In genomic region chr15:12115722-12116230, GRCm38 (mm10) we compare ENCODE assay signal across 21 mouse cellular contexts. TPM values are rescaled to one million over a fixed set of nuclear protein-coding genes. Genes with fewer than 3 reads are reported as not detected.
DNase-seq lines count a peak whose midpoint lies in the region; ATAC-seq and TF ChIP-seq lines count a peak whose summit lies in the region.
"Had no signal": no experiment of that assay in that cellular context is flagged by ENCODE, and none has a peak within 500 bp of the region (broad histone marks: within the 10 kb centered on the region; RNA-seq: fewer than 3 reads in every experiment).

No protein-coding gene starts in this region.

- no peak for TF ChIP-seq RAD21 in CH12.LX (IDR thresholded peaks at IDR 0.05; ENCODE audit: low read depth, low read length)

- no peak overlapping the region for H3K4me3 ChIP-seq in hindbrain, embryonic 11.5 days (ENCODE audit: low read depth, low read length)
- no peak overlapping the region for H3K4me3 ChIP-seq in hindbrain, embryonic 10.5 days
- no peak overlapping the region for H3K4me3 ChIP-seq in CH12.LX (replicated peaks in 1 of 3; ENCODE audit: low read depth in 2 of 3, low read length in 2 of 3, poor library complexity in 1 of 3)
- H3K4me3 ChIP-seq: embryonic facial prominence, embryonic 10.5 days; forebrain, embryonic 13.5 days; heart, embryonic 12.5 days; hindbrain, embryonic 13.5 days had no signal

- dilution Hi-C loops in CH12.LX (cut with MboI; ENCODE audit: extremely low pct_ligation_motif_present, extremely low pct_unique_long_range_greater_than_20kb, low sequenced_read_pairs): no loop called here

- H3K27me3 ChIP-seq in hindbrain, embryonic 11.5 days (ENCODE audit: control insufficient read depth, insufficient read depth, low read length): no peaks in the 10 kb centered on the region
- H3K27me3 ChIP-seq in hindbrain, embryonic 10.5 days (ENCODE audit: insufficient read depth, poor library complexity, severe bottlenecking): 0 out of 2 replicates have a peak, but pooled peaks cover 2% of the 10 kb centered on the region
- H3K27me3 ChIP-seq in CH12.LX (replicated peaks): no peaks in the 10 kb centered on the region
- H3K27me3 ChIP-seq: forebrain, embryonic 13.5 days; heart, embryonic 12.5 days; hindbrain, embryonic 13.5 days had no signal

- peaks cover 2% of the 10 kb centered on the region; the same call in 1 of the 2 replicates for H3K4me1 ChIP-seq in hindbrain, embryonic 11.5 days (replicated peaks; ENCODE audit: control insufficient read depth, insufficient read depth, low read length)
- peaks cover 24% of the 10 kb centered on the region for H3K4me1 ChIP-seq in hindbrain, embryonic 10.5 days (replicated peaks)
- H3K4me1 ChIP-seq in CH12.LX (ENCODE audit: control insufficient read depth in 1 of 2, insufficient read depth in 2 of 2): peaks cover 8 to 49% of the 10 kb centered on the region in 2 experiments

- TF ChIP-seq EP300 in CH12.LX (IDR thresholded peaks at IDR 0.05; ENCODE audit: low read length): no peak

- TF ChIP-seq CTCF in CH12.LX (conservative IDR thresholded peaks at IDR 0.05 in 1 of 2, IDR thresholded peaks at IDR 0.05 in 1 of 2; ENCODE audit: low read depth in 2 of 2, low read length in 2 of 2): no peak

- no peak for TF ChIP-seq POLR2A in CH12.LX (IDR thresholded peaks at IDR 0.05; ENCODE audit: low read depth, low read length)

- no peak for DNase-seq in hindbrain, embryonic 11.5 days (ENCODE audit: low spot score)
- no peak for DNase-seq in hindbrain, embryonic 10.5 days (ENCODE audit: low spot score)
- DNase-seq in CH12.LX (ENCODE audit: extremely low read depth) (peak; percentile 36), ES-CJ7 (ENCODE audit: low read depth, low spot score) (peak; percentile 57)
- peak; percentile 37 for DNase-seq in brain, adult 2 months (ENCODE audit: low read depth, low spot score)
- DNase-seq in spleen, adult 12 weeks (ENCODE audit: low spot score): no peak
- DNase-seq in lung, postnatal 36 days: no peak
- DNase-seq: adrenal gland, postnatal 14 days; cerebellum, adult 18-20 months; cerebellum, postnatal 10 days; forebrain, postnatal 0 days; gastrocnemius, postnatal 25 days; heart, adult 18-20 months; heart, postnatal 36 days; kidney, adult 18-20 months had no signal

- in situ Hi-C loops in CH12.LX (cut with MboI; ENCODE audit: low pct_ligation_motif_present, low pct_unique_long_range_greater_than_20kb, low sequenced_read_pairs): no loop called here

- H3K4me2 ChIP-seq in hindbrain, embryonic 11.5 days (replicated peaks; ENCODE audit: low read depth, low read length): no peak overlapping the region
- peak overlapping the region; percentile 49; the same call in 1 of the 2 replicates for H3K4me2 ChIP-seq in CH12.LX (ENCODE audit: insufficient read depth, low read depth, poor library complexity, severe bottlenecking)
- H3K4me2 ChIP-seq: forebrain, embryonic 13.5 days; heart, embryonic 12.5 days; hindbrain, embryonic 13.5 days had no signal

- 20% methylated on average over 6 of the region's 6 CpGs for WGBS in hindbrain, embryonic 11.5 days
- WGBS in hindbrain, embryonic 10.5 days: 19% methylated on average over 6 of the region's 6 CpGs

- no peaks in the 10 kb centered on the region for H3K36me3 ChIP-seq in hindbrain, embryonic 11.5 days (ENCODE audit: control insufficient read depth, insufficient read depth, low read length)
- 0 out of 2 replicates have a peak, but pooled peaks cover 2% of the 10 kb centered on the region for H3K36me3 ChIP-seq in hindbrain, embryonic 10.5 days
- H3K36me3 ChIP-seq in CH12.LX (replicated peaks in 1 of 2; ENCODE audit: control insufficient read depth in 1 of 2, insufficient read depth in 1 of 2, low read length in 1 of 2): peaks cover 0 to 2% of the 10 kb centered on the region in 2 experiments
- H3K36me3 ChIP-seq: heart, embryonic 12.5 days; hindbrain, embryonic 13.5 days had no signal

- peaks cover 20% of the 10 kb centered on the region for H3K79me2 ChIP-seq in CH12.LX (replicated peaks; ENCODE audit: control insufficient read depth, extremely low read depth, insufficient read depth, poor library complexity, severe bottlenecking)

- no peak for ATAC-seq in hindbrain, embryonic 11.5 days (ENCODE audit: low FRiP score)
- ATAC-seq: activated CD4-positive, CD25-positive, alpha-beta regulatory T cell, adult 4 months; forebrain, embryonic 13.5 days; forebrain, postnatal 0 days; hindbrain, postnatal 0 days had no signal

- H3K27ac ChIP-seq in hindbrain, embryonic 11.5 days (ENCODE audit: low read depth, low read length): no peak overlapping the region
- no peak overlapping the region for H3K27ac ChIP-seq in hindbrain, embryonic 10.5 days
- no peak overlapping the region for H3K27ac ChIP-seq in CH12.LX (ENCODE audit: insufficient read depth, low read depth)
- H3K27ac ChIP-seq: embryonic facial prominence, embryonic 10.5 days; forebrain, embryonic 13.5 days; hindbrain, embryonic 13.5 days; hindbrain, postnatal 0 days had no signal

- H3K9ac ChIP-seq in hindbrain, embryonic 11.5 days (ENCODE audit: low read depth, low read length): 0 out of 2 replicates have a peak overlapping the region, but pooled peaks have one; percentile 27
- H3K9ac ChIP-seq in CH12.LX (ENCODE audit: insufficient read depth, low read depth): peak overlapping the region; percentile 54
- H3K9ac ChIP-seq: forebrain, embryonic 13.5 days; forebrain, postnatal 0 days; heart, embryonic 12.5 days; hindbrain, embryonic 13.5 days had no signal

- H3K9me3 ChIP-seq in hindbrain, embryonic 11.5 days (ENCODE audit: control insufficient read depth, low read length): no peaks in the 10 kb centered on the region
- H3K9me3 ChIP-seq in hindbrain, embryonic 10.5 days: no peaks in the 10 kb centered on the region
- H3K9me3 ChIP-seq in CH12.LX (replicated peaks; ENCODE audit: low read length): no peaks in the 10 kb centered on the region
- H3K9me3 ChIP-seq: embryonic facial prominence, embryonic 10.5 days; forebrain, embryonic 13.5 days; heart, embryonic 12.5 days; hindbrain, embryonic 13.5 days had no signal

TF ChIP-seq in CH12.LX, 34 proteins besides CTCF, POLR2A, EP300 and RAD21:
- TF ChIP-seq JUND (conservative IDR thresholded peaks at IDR 0.05; ENCODE audit: low read depth, low read length) (0 out of 2 replicates have a peak, but pooled peaks have one; percentile 17), TBP (conservative IDR thresholded peaks at IDR 0.05; ENCODE audit: low read depth, low read length) (0 out of 2 replicates have a peak, but pooled peaks have one; percentile 23), JUN (IDR thresholded peaks at IDR 0.05; ENCODE audit: insufficient read depth, low read depth, low read length) (no peak)

RNA-seq across cellular contexts. Expression of gene Zfr, which starts 1.9 kb away (rescaled TPM):
- 142 and 165 TPM in 2 replicates for polyA plus RNA-seq in hindbrain, embryonic 11.5 days (2014; fragmentation: Nextera tagmentation; extraction: Ambion mirVana)
- 128 and 142 TPM in 2 replicates for polyA plus RNA-seq in hindbrain, embryonic 10.5 days (2016; fragmentation: Nextera tagmentation; extraction: Ambion mirVana)
- total RNA-seq in CH12.LX (2012; rRNA removed) (47.5 and 49.1 TPM in 2 replicates), CH12.LX (2014; rRNA removed) (84.9 and 99.0 TPM in 2 replicates)
- polyA plus RNA-seq in CH12.LX (2012; ENCODE audit: insufficient read length, low read depth): 89.3 and 89.8 TPM in 2 replicates

Comparison
In these comparisons a context has a peak if more than half of its experiments do, and no peak if none do; other contexts are left out.
1. DNase-seq: peak in CH12.LX (single experiment), ES-CJ7 (single experiment) and brain, adult 2 months (single experiment); none in hindbrain, embryonic 11.5 days (single experiment), hindbrain, embryonic 10.5 days (single experiment), spleen, adult 12 weeks (single experiment) and lung, postnatal 36 days (single experiment).